Mouse (Mus musculus) monocyte, adult 2 months (primary cell): ENCODE data around the gene Hax1.
A peak's percentile ranks its signal among the peaks of the same experiment; 100 is the strongest.

Experiments used
- DNase-seq, 2 experiments: peaks; one replicate each; pipeline ENCODE4 v3.0.0; 2022; ENCODE audit warnings: low spot score in 2 of 2, low read depth in 1 of 2

The Hax1 gene

GRCm38 (mm10) chr3:89998612-89999054, at the start of gene Hax1:
Gene Hax1, minus strand, starts transcription at chr3:89998780.
- DNase-seq, result peak; percentile 52 to 84

GRCm38 (mm10) chr3:90036263-90036662, 37.7 kb upstream of the Hax1 start:
- DNase-seq, result no peak

- DNase-seq, result no peak
Measured at GRCm38 (mm10) chr3:90034653-90035052, 36.1 kb upstream of the Hax1 start.

GRCm38 (mm10) chr3:90016626-90017025, 18.0 kb upstream of the Hax1 start:
- no peak for DNase-seq

- DNase-seq, result no peak
Measured at GRCm38 (mm10) chr3:90010291-90010690, 11.7 kb upstream of the Hax1 start.

- no peak for DNase-seq
Measured at GRCm38 (mm10) chr3:90004091-90004796, 5.7 kb upstream of the Hax1 start.

GRCm38 (mm10) chr3:89999830-90000229, 1.2 kb upstream of the Hax1 start:
- peak in 1 of 2 experiments; percentile 1 for DNase-seq

- no peak for DNase-seq
Measured at GRCm38 (mm10) chr3:89999090-89999489, 510 bp upstream of the Hax1 start.

GRCm38 (mm10) chr3:89997791-89998495, 637 bp downstream of the Hax1 start:
- peak in 1 of 2 experiments; percentile 6 for DNase-seq

GRCm38 (mm10) chr3:89994807-89995515, 3.6 kb downstream of the Hax1 start:
- DNase-seq, result no peak

GRCm38 (mm10) chr3:89987822-89988221, 10.8 kb downstream of the Hax1 start:
- no peak for DNase-seq

GRCm38 (mm10) chr3:89987211-89987610, 11.4 kb downstream of the Hax1 start:
- DNase-seq, result no peak

- DNase-seq, result no peak
Measured at GRCm38 (mm10) chr3:89982426-89982825, 16.2 kb downstream of the Hax1 start.

- DNase-seq, result no peak
Measured at GRCm38 (mm10) chr3:89976859-89977258, 21.7 kb downstream of the Hax1 start.

GRCm38 (mm10) chr3:89968509-89968908, 30.1 kb downstream of the Hax1 start:
- DNase-seq, result no peak

GRCm38 (mm10) chr3:89966946-89967345, 31.6 kb downstream of the Hax1 start:
- no peak for DNase-seq

GRCm38 (mm10) chr3:89965972-89966371, 32.6 kb downstream of the Hax1 start:
- DNase-seq, result no peak

- no peak for DNase-seq
Measured at GRCm38 (mm10) chr3:89965557-89965956, 33.0 kb downstream of the Hax1 start.

GRCm38 (mm10) chr3:89963926-89964739, 34.4 kb downstream of the Hax1 start:
- peak in 1 of 2 experiments; percentile 27 for DNase-seq

GRCm38 (mm10) chr3:89963221-89963763, 35.3 kb downstream of the Hax1 start, which contains the start of gene Atp8b2:
Gene Atp8b2, minus strand, starts transcription at chr3:89963508.
- DNase-seq, result peak in 1 of 2 experiments; percentile 27
